Mouse (Mus musculus) splenic B cell, adult 2 months (primary cell): Measurements from ENCODE around the gene Gm28171.
"Not testable (repeated sequence)": the region's sequence is repeated elsewhere in the genome, so short reads cannot be mapped to it uniquely, and the experiment has no call there.

Source experiments
- DNase-seq: peaks from one replicate; pipeline ENCODE4 v3.0.0-alpha.2; 2011; ENCODE audit warnings: low read depth, low spot score
- H3K27me3 ChIP-seq: 2 replicates; pipeline ENCODE4 v1.6.1; 2012; ENCODE audit warnings: mild to moderate bottlenecking, low read length, moderate library complexity, mixed read lengths; ENCODE audit not compliant: control insufficient read depth, poor library complexity, insufficient read depth, severe bottlenecking
- H3K36me3 ChIP-seq: 2 replicates; pipeline ENCODE4 v1.6.1; 2012; ENCODE audit warnings: mild to moderate bottlenecking, low read length, moderate library complexity, mixed read lengths; ENCODE audit not compliant: control insufficient read depth, poor library complexity, insufficient read depth, severe bottlenecking

Gene Gm28171

GRCm38 (mm10) chrY:5793095-5793494 lies at the start of gene Gm28171:
Gene Gm28171, plus strand, starts transcription at chrY:5793395.
- H3K36me3 ChIP-seq, DNase-seq: not testable (repeated sequence)

More at GRCm38 (mm10) chrY:5793095-5793494, at the start of gene Gm28171:
- H3K27me3 ChIP-seq, result not testable (repeated sequence)
